Mouse (Mus musculus): ENCODE data around the gene Def8.

DNA sequence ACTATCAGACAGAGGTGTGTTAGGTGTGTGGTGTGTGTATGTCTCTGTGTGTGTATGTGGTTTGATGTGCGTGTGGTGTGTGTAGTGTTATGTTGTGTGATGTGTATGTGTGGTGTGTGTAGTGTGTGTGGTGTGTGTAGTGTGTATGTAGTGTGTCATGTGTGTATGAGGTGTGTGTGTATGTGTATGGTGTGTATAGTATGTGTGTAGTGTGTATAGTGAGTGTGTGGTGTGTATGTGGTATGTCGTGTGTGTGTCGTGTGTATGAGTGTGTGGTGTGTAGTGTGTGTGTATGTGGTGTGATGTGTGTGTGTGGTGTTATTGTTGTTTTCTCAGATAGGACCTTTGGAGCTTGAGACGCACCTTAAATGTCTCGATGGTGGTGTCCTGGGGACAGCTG is 19.0 kb downstream of the Def8 start:
- TF ChIP-seq CTCF (IDR thresholded peaks at IDR 0.05; ENCODE audit: low read depth) (no peak), EP300 (IDR thresholded peaks at IDR 0.05; ENCODE audit: low read depth) (no peak)
